Mouse (Mus musculus) kidney, adult 2 months (tissue): ENCODE data around the gene Txndc8. TPM values are rescaled to one million over a fixed set of nuclear protein-coding genes. Genes with fewer than 3 reads are reported as not detected.
A peak's percentile ranks its signal among the peaks of the same experiment; 100 is the strongest.

Experiments used
- DNase-seq: peaks from one replicate; pipeline ENCODE4 v3.0.0; 2021
- H3K27ac ChIP-seq: fragments of 200-500 bp; 2 replicates; pipeline ENCODE4 v1.5.1; 2012; ENCODE audit warnings: low read depth, low read length, control low read depth, inconsistent platforms; ENCODE audit not compliant: insufficient read depth
- H3K27me3 ChIP-seq: fragments of 200-500 bp; replicated peaks from 2 replicates; pipeline ENCODE4 v1.6.1; 2012; ENCODE audit warnings: mild to moderate bottlenecking, moderate library complexity, low read length, inconsistent platforms; ENCODE audit not compliant: control insufficient read depth, insufficient read depth
- H3K36me3 ChIP-seq: fragments of 200-500 bp; 2 replicates; pipeline ENCODE4 v1.6.1; 2012; ENCODE audit warnings: mild to moderate bottlenecking, moderate library complexity, low read length, inconsistent platforms; ENCODE audit not compliant: control insufficient read depth, insufficient read depth
- H3K4me1 ChIP-seq: fragments of 200-500 bp; 2 replicates; pipeline ENCODE4 v1.6.1; 2011; ENCODE audit warnings: low read length; ENCODE audit not compliant: control insufficient read depth, insufficient read depth
- H3K4me3 ChIP-seq: fragments of 200-500 bp; 2 replicates; pipeline ENCODE4 v1.5.1; 2011; ENCODE audit warnings: mild to moderate bottlenecking, low read depth, low read length, control low read depth; ENCODE audit not compliant: insufficient read depth
- CTCF ChIP-seq: fragments of 200-500 bp; conservative IDR thresholded peaks from 2 replicates; pipeline ENCODE4 v1.5.1; 2011; ENCODE audit warnings: low read depth, mild to moderate bottlenecking, control low read depth, low read length, moderate library complexity, mixed read lengths; ENCODE audit not compliant: insufficient read depth, insufficient read length
- POLR2A ChIP-seq: fragments of 200-500 bp; IDR thresholded peaks from one replicate; pipeline ENCODE4 v1.6.1; 2011; ENCODE audit warnings: low read depth, low read length, control low read depth
- WGBS: fragments of 180-500 bp; shearing (Covaris S2); methylation state at CpG from one replicate; pipeline ENCODE4 v1.1.7; 2018; 5-methylcytosine and 5-hydroxymethylcytosine counted together
- polyA plus RNA-seq: library from polyadenylated mRNA; depleted of rRNA; stranded (reverse); fragments of >200 nt; gene quantifications from 2 replicates; pipeline ENCODE4 v1.2.3, GENCODE M21; 2012

The Txndc8 gene
- polyA plus RNA-seq, 1 experiment, result not detected

GRCm38 (mm10) chr4:58037096-58037705, 28.3 kb upstream of the Txndc8 start:
- WGBS, result 61% methylated on average over 6 of the region's 6 CpGs
- Histone ChIP-seq H3K27me3 (no peaks in the 10 kb centered on the region), H3K4me3 (no peak overlapping the region), H3K4me1 (peaks cover 9% of the 10 kb centered on the region; the same call in 1 of the 2 replicates), H3K36me3 (no peaks in the 10 kb centered on the region), H3K27ac (no peak overlapping the region)
- peak; percentile 54 for DNase-seq
- no peak for TF ChIP-seq CTCF
- TF ChIP-seq POLR2A, result no peak

- Histone ChIP-seq H3K4me3 (peak overlapping the region; percentile 40), H3K4me1 (peaks cover 9% of the 10 kb centered on the region; the same call in 1 of the 2 replicates), H3K36me3 (no peaks in the 10 kb centered on the region), H3K27me3 (no peaks in the 10 kb centered on the region), H3K27ac (no peak overlapping the region)
- DNase-seq, result no peak
- WGBS, result 23% methylated on average over 13 of the region's 13 CpGs
- TF ChIP-seq POLR2A, result no peak
These were observed 25.7 kb upstream of the Txndc8 start for GRCm38 (mm10) chr4:58034663-58035062.

- TF ChIP-seq CTCF (no peak), POLR2A (no peak)
- 92% methylated on average over 1 of the region's 1 CpGs for WGBS
- Histone ChIP-seq H3K4me3 (no peak overlapping the region), H3K4me1 (peaks cover 4% of the 10 kb centered on the region; the same call in 1 of the 2 replicates), H3K27me3 (no peaks in the 10 kb centered on the region), H3K27ac (no peak overlapping the region), H3K36me3 (no peaks in the 10 kb centered on the region)
- no peak for DNase-seq
These were observed 23.8 kb upstream of the Txndc8 start for GRCm38 (mm10) chr4:58032714-58033113.

- 64% methylated on average over 3 of the region's 3 CpGs for WGBS
- TF ChIP-seq POLR2A, result no peak
- TF ChIP-seq CTCF, result no peak
- H3K4me1 ChIP-seq, result no peaks in the 10 kb centered on the region
- no peak overlapping the region for H3K27ac ChIP-seq
- no peak overlapping the region for H3K4me3 ChIP-seq
- H3K27me3 ChIP-seq, result no peaks in the 10 kb centered on the region
- H3K36me3 ChIP-seq, result no peaks in the 10 kb centered on the region
- DNase-seq, result peak; percentile 13
These were observed 5.4 kb downstream of the Txndc8 start for GRCm38 (mm10) chr4:58003501-58003900.

- no peaks in the 10 kb centered on the region for H3K4me1 ChIP-seq
- H3K4me3 ChIP-seq, result no peak overlapping the region
- no peak for TF ChIP-seq POLR2A
- no peak for TF ChIP-seq CTCF
- no peaks in the 10 kb centered on the region for H3K36me3 ChIP-seq
- 95% methylated on average over 1 of the region's 1 CpGs for WGBS
- H3K27me3 ChIP-seq, result no peaks in the 10 kb centered on the region
- DNase-seq, result no peak
- no peak overlapping the region for H3K27ac ChIP-seq
These were observed 17.5 kb downstream of the Txndc8 start for GRCm38 (mm10) chr4:57991425-57991824.

- H3K27me3 ChIP-seq, result no peaks in the 10 kb centered on the region
- no peak for DNase-seq
- TF ChIP-seq CTCF, result no peak
- no peak for TF ChIP-seq POLR2A
- no peak overlapping the region for H3K27ac ChIP-seq
- no peaks in the 10 kb centered on the region for H3K36me3 ChIP-seq
- WGBS, result 95% methylated on average over 6 of the region's 6 CpGs
- no peaks in the 10 kb centered on the region for H3K4me1 ChIP-seq
- no peak overlapping the region for H3K4me3 ChIP-seq
These were observed 34.4 kb downstream of the Txndc8 start for GRCm38 (mm10) chr4:57974400-57975117.

GRCm38 (mm10) chr4:57973592-57974268, 35.2 kb downstream of the Txndc8 start:
- WGBS, result 85% methylated on average over 6 of the region's 6 CpGs
- H3K4me1 ChIP-seq, result no peaks in the 10 kb centered on the region
- no peak for DNase-seq
- no peaks in the 10 kb centered on the region for H3K27me3 ChIP-seq
- H3K36me3 ChIP-seq, result no peaks in the 10 kb centered on the region
- no peak overlapping the region for H3K4me3 ChIP-seq
- no peak overlapping the region for H3K27ac ChIP-seq
- TF ChIP-seq POLR2A (no peak), CTCF (no peak)
